Mouse (Mus musculus): Measurements from ENCODE around the gene Samd15.
"Not testable (repeated sequence)": the region's sequence is repeated elsewhere in the genome, so short reads cannot be mapped to it uniquely, and the experiment has no call there.

The Samd15 gene

GRCm38 (mm10) chr12:87199206-87199972, at the start of gene Samd15:
Gene Samd15, plus strand, starts transcription at chr12:87199723.
- DNase-seq (ENCODE audit: inconsistent ontology term), result peak; percentile 56

GRCm38 (mm10) chr12:87154448-87154847, 45.1 kb upstream of the Samd15 start:
- not testable (repeated sequence) for DNase-seq (ENCODE audit: inconsistent ontology term)

GRCm38 (mm10) chr12:87157361-87157760, 42.2 kb upstream of the Samd15 start:
- DNase-seq (ENCODE audit: inconsistent ontology term), result no peak

- no peak for DNase-seq (ENCODE audit: inconsistent ontology term)
Measured at GRCm38 (mm10) chr12:87158099-87158498, 41.4 kb upstream of the Samd15 start.

- no peak for DNase-seq (ENCODE audit: inconsistent ontology term)
Measured at GRCm38 (mm10) chr12:87160310-87160709, 39.2 kb upstream of the Samd15 start.

- no peak for DNase-seq (ENCODE audit: inconsistent ontology term)
Measured at GRCm38 (mm10) chr12:87160815-87161214, 38.7 kb upstream of the Samd15 start.

GRCm38 (mm10) chr12:87175194-87175946, 24.2 kb upstream of the Samd15 start:
- no peak for DNase-seq (ENCODE audit: inconsistent ontology term)

- DNase-seq (ENCODE audit: inconsistent ontology term), result no peak
Measured at GRCm38 (mm10) chr12:87177631-87178030, 21.9 kb upstream of the Samd15 start.

- no peak for DNase-seq (ENCODE audit: inconsistent ontology term)
Measured at GRCm38 (mm10) chr12:87193008-87193407, 6.5 kb upstream of the Samd15 start.

- no peak for DNase-seq (ENCODE audit: inconsistent ontology term)
Measured at GRCm38 (mm10) chr12:87195069-87195468, 4.5 kb upstream of the Samd15 start.

GRCm38 (mm10) chr12:87196310-87196709, 3.2 kb upstream of the Samd15 start:
- DNase-seq (ENCODE audit: inconsistent ontology term), result no peak

GRCm38 (mm10) chr12:87198792-87199191, 731 bp upstream of the Samd15 start:
- no peak for DNase-seq (ENCODE audit: inconsistent ontology term)

- DNase-seq (ENCODE audit: inconsistent ontology term), result peak; percentile 81
Measured at GRCm38 (mm10) chr12:87199973-87200586, 557 bp downstream of the Samd15 start, which contains the start of gene Tmed8. Gene Tmed8, minus strand, starts transcription at chr12:87200454.

GRCm38 (mm10) chr12:87201694-87202093, 2.2 kb downstream of the Samd15 start:
- no peak for DNase-seq (ENCODE audit: inconsistent ontology term)

GRCm38 (mm10) chr12:87205789-87206188, 6.3 kb downstream of the Samd15 start:
- DNase-seq (ENCODE audit: inconsistent ontology term), result not testable (repeated sequence)

GRCm38 (mm10) chr12:87212844-87213606, 13.5 kb downstream of the Samd15 start:
- DNase-seq (ENCODE audit: inconsistent ontology term), result no peak

GRCm38 (mm10) chr12:87216053-87216452, 16.5 kb downstream of the Samd15 start:
- DNase-seq (ENCODE audit: inconsistent ontology term), result no peak

- no peak for DNase-seq (ENCODE audit: inconsistent ontology term)
Measured at GRCm38 (mm10) chr12:87217596-87217995, 18.1 kb downstream of the Samd15 start.

GRCm38 (mm10) chr12:87219362-87219761, 19.8 kb downstream of the Samd15 start:
- DNase-seq (ENCODE audit: inconsistent ontology term), result peak; percentile 9

- no peak for DNase-seq (ENCODE audit: inconsistent ontology term)
Measured at GRCm38 (mm10) chr12:87224950-87225349, 25.4 kb downstream of the Samd15 start.

GRCm38 (mm10) chr12:87226801-87227200, 27.3 kb downstream of the Samd15 start:
- no peak for DNase-seq (ENCODE audit: inconsistent ontology term)

GRCm38 (mm10) chr12:87229633-87230032, 30.1 kb downstream of the Samd15 start:
- DNase-seq (ENCODE audit: inconsistent ontology term), result no peak
